Mouse (Mus musculus): ENCODE measurements around the gene Sez6. TPM values are rescaled to one million over a fixed set of nuclear protein-coding genes. Genes with fewer than 3 reads are reported as not detected.

Gene Sez6
- polyA plus RNA-seq, 1 experiment: 71.0 TPM

DNA sequence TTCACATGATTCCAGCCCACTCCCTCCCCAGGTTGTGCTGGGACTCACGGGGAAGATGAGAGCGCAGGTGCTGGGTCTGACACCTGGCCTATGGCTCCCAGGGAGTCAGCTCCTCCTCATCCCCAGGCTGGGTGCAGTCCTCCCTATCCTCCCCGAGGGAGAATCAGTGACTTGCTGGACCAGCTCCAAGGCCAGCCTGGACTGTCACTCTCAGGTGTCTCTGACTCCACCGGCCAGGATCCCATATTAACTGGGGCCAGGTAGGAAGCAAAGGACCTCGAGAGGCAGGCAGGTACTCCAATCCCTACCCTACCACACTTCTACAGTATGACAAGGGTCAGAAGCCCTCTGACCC, 35.4 kb downstream of the Sez6 start:
- Histone ChIP-seq H3K27ac (ENCODE audit: insufficient read depth, low read length) (no peak overlapping the region), H3K27me3 (ENCODE audit: control insufficient read depth, insufficient read depth, low read length) (no peaks in the 10 kb centered on the region), H3K4me3 (replicated peaks; ENCODE audit: insufficient read depth, low read depth, low read length) (no peak overlapping the region), H3K4me1 (ENCODE audit: control insufficient read depth, insufficient read depth, low read length) (peaks cover 29% of the 10 kb centered on the region)
- TF ChIP-seq CTCF (IDR thresholded peaks at IDR 0.05; ENCODE audit: borderline replicate concordance, insufficient read depth, low read depth, low read length): no peak
- TF ChIP-seq POLR2A (IDR thresholded peaks at IDR 0.05; ENCODE audit: borderline replicate concordance, insufficient read depth, low read length): no peak
- no peak for DNase-seq
- WGBS: 4% methylated on average over 5 of the region's 5 CpGs

DNA sequence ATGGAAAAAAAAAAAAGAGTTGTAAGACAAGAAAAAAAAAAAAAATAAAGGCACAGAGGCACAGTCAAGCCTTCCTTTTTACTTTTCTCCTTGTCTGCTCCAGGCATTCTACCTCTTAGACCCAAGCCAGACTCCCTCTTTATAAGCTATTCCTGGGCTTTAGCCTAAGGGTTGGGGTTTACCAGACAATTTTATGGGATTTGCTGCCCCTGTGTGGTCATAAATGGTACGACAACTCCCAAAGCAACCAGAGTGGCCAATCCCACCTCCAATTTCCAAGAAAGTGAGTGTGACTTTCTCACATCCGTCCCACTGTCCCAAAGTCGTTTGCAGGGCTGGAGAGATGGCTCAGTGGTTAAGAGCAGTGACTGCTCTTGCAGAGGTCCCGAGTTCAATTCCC, 36.5 kb downstream of the Sez6 start:
- H3K27me3 ChIP-seq (ENCODE audit: control insufficient read depth, insufficient read depth, low read length): no peaks in the 10 kb centered on the region
- H3K27ac ChIP-seq (ENCODE audit: insufficient read depth, low read length): no peak overlapping the region
- peaks cover 29% of the 10 kb centered on the region for H3K4me1 ChIP-seq (ENCODE audit: control insufficient read depth, insufficient read depth, low read length)
- no peak for TF ChIP-seq POLR2A (IDR thresholded peaks at IDR 0.05; ENCODE audit: borderline replicate concordance, insufficient read depth, low read length)
- peak; percentile 73 for TF ChIP-seq CTCF (IDR thresholded peaks at IDR 0.05; ENCODE audit: borderline replicate concordance, insufficient read depth, low read depth, low read length)
- H3K4me3 ChIP-seq (replicated peaks; ENCODE audit: insufficient read depth, low read depth, low read length): no peak overlapping the region
- 2% methylated on average over 4 of the region's 4 CpGs for WGBS
- DNase-seq: peak; percentile 77 to 85

DNA sequence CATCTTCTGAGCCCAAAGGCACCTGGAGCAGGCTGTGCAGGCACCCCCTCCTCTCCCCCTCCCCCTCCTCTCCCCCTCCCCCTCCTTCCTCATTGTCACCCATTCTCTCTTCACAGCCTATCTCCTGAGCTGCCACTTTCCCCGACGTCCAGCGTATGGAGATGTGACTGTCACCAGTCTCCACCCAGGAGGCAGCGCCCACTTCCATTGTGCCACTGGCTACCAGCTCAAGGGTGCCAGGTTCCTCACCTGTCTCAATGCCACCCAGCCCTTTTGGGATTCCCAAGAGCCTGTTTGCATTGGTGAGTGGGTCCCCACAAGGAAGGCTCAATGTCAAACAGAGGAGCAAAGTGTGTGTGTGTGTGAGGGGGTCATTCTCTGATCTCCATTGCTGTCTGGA, 38.2 kb downstream of the Sez6 start:
- Histone ChIP-seq H3K27me3 (ENCODE audit: control insufficient read depth, insufficient read depth, low read length) (no peaks in the 10 kb centered on the region), H3K4me1 (ENCODE audit: control insufficient read depth, insufficient read depth, low read length) (peaks cover 26% of the 10 kb centered on the region), H3K4me3 (replicated peaks; ENCODE audit: insufficient read depth, low read depth, low read length) (no peak overlapping the region), H3K27ac (ENCODE audit: insufficient read depth, low read length) (no peak overlapping the region)
- TF ChIP-seq POLR2A (IDR thresholded peaks at IDR 0.05; ENCODE audit: borderline replicate concordance, insufficient read depth, low read length): no peak
- no peak for TF ChIP-seq CTCF (IDR thresholded peaks at IDR 0.05; ENCODE audit: borderline replicate concordance, insufficient read depth, low read depth, low read length)
- no peak for DNase-seq
- WGBS: 81% methylated on average over 4 of the region's 4 CpGs

DNA sequence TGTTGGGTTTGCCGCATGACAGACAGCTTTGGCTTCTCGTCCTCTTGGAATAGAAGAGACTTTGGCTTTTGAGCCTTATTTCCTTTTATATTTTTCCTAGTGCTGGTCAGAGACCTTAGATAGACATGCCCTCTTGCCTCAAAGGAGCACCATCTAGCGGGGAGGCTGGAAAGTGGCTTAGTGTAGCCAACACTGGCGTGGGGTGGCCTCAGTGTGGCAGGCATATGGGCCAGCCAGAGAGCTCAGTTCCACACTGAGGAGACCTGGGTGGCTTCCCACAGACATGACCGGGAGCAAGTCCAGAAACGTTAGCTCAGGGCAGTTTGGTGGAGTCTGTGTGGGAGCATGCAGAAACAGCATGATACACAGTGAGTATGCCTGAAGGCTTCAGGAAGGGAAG, 40.1 kb downstream of the Sez6 start:
- Histone ChIP-seq H3K4me3 (replicated peaks; ENCODE audit: insufficient read depth, low read depth, low read length) (no peak overlapping the region), H3K27ac (ENCODE audit: insufficient read depth, low read length) (no peak overlapping the region), H3K4me1 (ENCODE audit: control insufficient read depth, insufficient read depth, low read length) (peaks cover 12% of the 10 kb centered on the region), H3K27me3 (ENCODE audit: control insufficient read depth, insufficient read depth, low read length) (no peaks in the 10 kb centered on the region)
- DNase-seq: peak; percentile 50 to 62
- WGBS: 36% methylated on average over 6 of the region's 6 CpGs
- TF ChIP-seq POLR2A (IDR thresholded peaks at IDR 0.05; ENCODE audit: borderline replicate concordance, insufficient read depth, low read length) (no peak), CTCF (IDR thresholded peaks at IDR 0.05; ENCODE audit: borderline replicate concordance, insufficient read depth, low read depth, low read length) (peak; percentile 62; the same call in 1 of the 2 replicates)

DNA sequence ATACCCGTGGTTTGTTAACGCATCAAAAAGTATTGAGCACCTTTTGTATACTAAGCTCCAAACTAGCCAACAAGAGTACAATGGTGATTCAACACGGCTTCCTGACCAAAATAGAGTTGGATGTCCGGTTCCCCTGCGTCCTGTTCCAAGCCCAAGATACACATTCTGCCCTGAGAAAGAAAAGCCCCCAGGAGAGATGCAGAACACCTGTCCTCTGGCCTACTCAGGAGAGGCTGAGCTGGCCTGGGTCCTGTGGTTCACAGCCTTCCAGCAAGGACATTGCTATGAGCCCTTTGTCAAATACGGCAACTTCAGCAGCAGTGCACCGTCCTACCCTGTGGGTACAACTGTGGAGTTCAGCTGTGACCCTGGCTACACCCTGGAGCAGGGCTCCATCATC, 42.9 kb downstream of the Sez6 start:
- Histone ChIP-seq H3K27ac (ENCODE audit: insufficient read depth, low read length) (no peak overlapping the region), H3K27me3 (ENCODE audit: control insufficient read depth, insufficient read depth, low read length) (no peaks in the 10 kb centered on the region), H3K4me1 (ENCODE audit: control insufficient read depth, insufficient read depth, low read length) (peaks cover 7% of the 10 kb centered on the region; the same call in 1 of the 2 replicates), H3K4me3 (replicated peaks; ENCODE audit: insufficient read depth, low read depth, low read length) (no peak overlapping the region)
- DNase-seq: peak in 1 of 2 experiments; percentile 14
- WGBS: 82% methylated on average over 7 of the region's 7 CpGs
- TF ChIP-seq POLR2A (IDR thresholded peaks at IDR 0.05; ENCODE audit: borderline replicate concordance, insufficient read depth, low read length) (no peak), CTCF (IDR thresholded peaks at IDR 0.05; ENCODE audit: borderline replicate concordance, insufficient read depth, low read depth, low read length) (no peak)

DNA sequence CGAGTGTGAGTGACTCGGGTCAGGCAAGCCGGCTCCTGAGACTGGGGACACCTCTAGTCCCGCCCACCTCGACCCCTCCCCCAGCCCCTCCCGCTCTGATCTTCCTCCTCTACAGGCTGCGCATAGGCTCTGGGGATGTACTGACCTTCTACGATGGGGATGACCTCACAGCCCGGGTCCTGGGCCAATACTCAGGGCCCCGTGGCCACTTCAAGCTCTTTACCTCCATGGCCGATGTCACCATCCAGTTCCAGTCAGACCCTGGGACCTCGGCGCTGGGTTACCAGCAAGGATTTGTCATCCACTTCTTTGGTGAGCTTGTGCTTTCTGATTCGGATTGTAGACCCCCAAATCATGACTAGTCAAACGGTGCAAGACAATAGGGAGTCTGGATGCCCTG, 43.7 kb downstream of the Sez6 start:
- Histone ChIP-seq H3K4me3 (replicated peaks; ENCODE audit: insufficient read depth, low read depth, low read length) (no peak overlapping the region), H3K4me1 (ENCODE audit: control insufficient read depth, insufficient read depth, low read length) (peaks cover 7% of the 10 kb centered on the region; the same call in 1 of the 2 replicates), H3K27me3 (ENCODE audit: control insufficient read depth, insufficient read depth, low read length) (no peaks in the 10 kb centered on the region), H3K27ac (ENCODE audit: insufficient read depth, low read length) (no peak overlapping the region)
- peak in 1 of 2 experiments; percentile 3 for DNase-seq
- TF ChIP-seq POLR2A (IDR thresholded peaks at IDR 0.05; ENCODE audit: borderline replicate concordance, insufficient read depth, low read length) (no peak), CTCF (IDR thresholded peaks at IDR 0.05; ENCODE audit: borderline replicate concordance, insufficient read depth, low read depth, low read length) (no peak)
- 52% methylated on average over 15 of the region's 15 CpGs for WGBS

DNA sequence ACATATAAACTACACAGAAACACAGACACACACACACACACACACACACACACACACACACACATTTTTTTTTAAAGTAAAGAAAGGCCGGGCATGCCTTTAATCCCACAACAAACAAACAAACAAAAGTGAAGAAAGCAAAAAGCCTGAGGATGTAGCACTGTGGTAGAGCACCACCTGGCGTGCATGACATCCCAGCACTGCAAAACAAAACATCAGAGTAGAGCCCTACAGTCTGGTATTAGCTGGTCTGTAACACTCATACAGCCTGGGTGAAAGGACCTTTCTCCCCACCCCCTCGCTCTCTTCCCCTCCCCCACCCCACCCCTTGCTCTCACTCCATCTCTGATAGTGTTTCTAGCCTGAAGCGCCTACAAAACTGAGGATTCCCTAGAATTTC, 45.3 kb downstream of the Sez6 start:
- Histone ChIP-seq H3K4me3 (replicated peaks; ENCODE audit: insufficient read depth, low read depth, low read length) (no peak overlapping the region), H3K27ac (ENCODE audit: insufficient read depth, low read length) (no peak overlapping the region), H3K4me1 (ENCODE audit: control insufficient read depth, insufficient read depth, low read length) (peaks cover 2% of the 10 kb centered on the region; the same call in 1 of the 2 replicates), H3K27me3 (ENCODE audit: control insufficient read depth, insufficient read depth, low read length) (no peaks in the 10 kb centered on the region)
- TF ChIP-seq POLR2A (IDR thresholded peaks at IDR 0.05; ENCODE audit: borderline replicate concordance, insufficient read depth, low read length) (no peak), CTCF (IDR thresholded peaks at IDR 0.05; ENCODE audit: borderline replicate concordance, insufficient read depth, low read depth, low read length) (no peak)
- 69% methylated on average over 4 of the region's 4 CpGs for WGBS
- DNase-seq: no peak

DNA sequence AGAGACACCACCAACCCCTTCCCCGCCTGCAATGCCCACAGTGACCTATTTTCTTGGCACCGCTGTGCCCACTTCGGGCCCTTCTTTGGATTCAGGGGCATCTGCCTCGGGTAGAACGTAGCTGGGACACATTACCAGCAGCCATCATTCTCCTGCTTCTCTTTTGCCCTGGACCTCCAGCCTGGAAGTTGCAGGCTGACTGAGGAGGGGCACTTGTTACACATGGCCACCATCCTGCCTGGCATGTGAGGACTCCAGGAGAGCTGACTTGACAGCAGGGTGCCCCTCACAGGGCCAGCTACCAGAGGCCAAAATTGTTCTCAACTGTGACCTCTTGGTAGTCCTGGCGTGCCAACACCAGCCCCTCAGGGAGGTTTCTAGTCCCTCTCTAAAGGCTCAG, 47.6 kb downstream of the Sez6 start:
- DNase-seq: peak in 1 of 2 experiments; percentile 18
- Histone ChIP-seq H3K27ac (ENCODE audit: insufficient read depth, low read length) (no peak overlapping the region), H3K4me1 (ENCODE audit: control insufficient read depth, insufficient read depth, low read length) (no peaks in the 10 kb centered on the region; the same call in 1 of the 2 replicates), H3K27me3 (ENCODE audit: control insufficient read depth, insufficient read depth, low read length) (no peaks in the 10 kb centered on the region), H3K4me3 (replicated peaks; ENCODE audit: insufficient read depth, low read depth, low read length) (no peak overlapping the region)
- TF ChIP-seq CTCF (IDR thresholded peaks at IDR 0.05; ENCODE audit: borderline replicate concordance, insufficient read depth, low read depth, low read length): no peak
- no peak for TF ChIP-seq POLR2A (IDR thresholded peaks at IDR 0.05; ENCODE audit: borderline replicate concordance, insufficient read depth, low read length)
- WGBS: 75% methylated on average over 6 of the region's 6 CpGs
